Mouse (Mus musculus) kidney, postnatal 0 days (tissue): ENCODE measurements around the gene Depdc1b. TPM values are rescaled to one million over a fixed set of nuclear protein-coding genes. Genes with fewer than 3 reads are reported as not detected.

Experiments
- ATAC-seq: fragments of 200-750 bp; cut with Nextera tagmentation; replicated peaks from 2 replicates; pipeline ENCODE4 v1.8.0; 2017; ENCODE audit warnings: low read depth, moderate number of reproducible peaks, moderate TSS enrichment, moderate library complexity; ENCODE audit not compliant: low FRiP score
- DNase-seq: peaks from one replicate; pipeline ENCODE4 v3.0.0-alpha.2; 2016; ENCODE audit warnings: low spot score
- H3K27ac ChIP-seq: fragments of 300-500 bp; sonication (generic); 2 replicates; pipeline ENCODE4 v1.5.1; 2014; ENCODE audit warnings: mild to moderate bottlenecking
- H3K27me3 ChIP-seq: fragments of 300-500 bp; sonication (generic); 2 replicates; pipeline ENCODE4 v1.6.1; 2014; ENCODE audit warnings: low read length, mixed read lengths; ENCODE audit not compliant: insufficient read depth
- H3K36me3 ChIP-seq: fragments of 300-500 bp; sonication (generic); 2 replicates; pipeline ENCODE4 v1.6.1; 2014; ENCODE audit warnings: low read length, mixed read lengths; ENCODE audit not compliant: insufficient read depth
- H3K4me1 ChIP-seq: fragments of 300-500 bp; sonication (generic); replicated peaks from 2 replicates; pipeline ENCODE4 v1.6.1; 2014; ENCODE audit warnings: antibody characterized with exemption, low read length, mixed read lengths; ENCODE audit not compliant: insufficient read depth
- H3K4me2 ChIP-seq: fragments of 300-500 bp; sonication (generic); 2 replicates; pipeline ENCODE4 v1.6.1; 2014; ENCODE audit warnings: mild to moderate bottlenecking, low read length, moderate library complexity, mixed read lengths
- H3K4me3 ChIP-seq: fragments of 300-500 bp; sonication (generic); replicated peaks from 2 replicates; pipeline ENCODE4 v1.5.1; 2014; ENCODE audit warnings: low read depth, low read length
- H3K9ac ChIP-seq: fragments of 300-500 bp; sonication (generic); 2 replicates; pipeline ENCODE4 v1.6.1; 2014; ENCODE audit warnings: low read depth, low read length
- H3K9me3 ChIP-seq: fragments of 300-500 bp; sonication (generic); replicated peaks from 2 replicates; pipeline ENCODE4 v1.6.1; 2016; ENCODE audit warnings: low read length, inconsistent platforms, mixed read lengths
- CTCF ChIP-seq: IDR thresholded peaks from 2 replicates; pipeline ENCODE4 v1.5.1; 2016; ENCODE audit warnings: antibody characterized with exemption, low read depth, mild to moderate bottlenecking, moderate library complexity
- WGBS: fragments of 180-500 bp; shearing (Covaris S2); extraction: QIAGEN DNeasy Blood & Tissue Kit; methylation state at CpG from one replicate; pipeline ENCODE4 v1.1.7; 2014; 5-methylcytosine and 5-hydroxymethylcytosine counted together
- polyA plus RNA-seq: library from polyadenylated mRNA; unstranded; fragments of >200 nt; fragmentation: Nextera tagmentation; extraction: Ambion mirVana; gene quantifications from 2 replicates; pipeline ENCODE4 v1.2.1, GENCODE M21; 2015

Gene Depdc1b
- polyA plus RNA-seq, 1 experiment from 2014 or later = 4.1 TPM

DNA sequence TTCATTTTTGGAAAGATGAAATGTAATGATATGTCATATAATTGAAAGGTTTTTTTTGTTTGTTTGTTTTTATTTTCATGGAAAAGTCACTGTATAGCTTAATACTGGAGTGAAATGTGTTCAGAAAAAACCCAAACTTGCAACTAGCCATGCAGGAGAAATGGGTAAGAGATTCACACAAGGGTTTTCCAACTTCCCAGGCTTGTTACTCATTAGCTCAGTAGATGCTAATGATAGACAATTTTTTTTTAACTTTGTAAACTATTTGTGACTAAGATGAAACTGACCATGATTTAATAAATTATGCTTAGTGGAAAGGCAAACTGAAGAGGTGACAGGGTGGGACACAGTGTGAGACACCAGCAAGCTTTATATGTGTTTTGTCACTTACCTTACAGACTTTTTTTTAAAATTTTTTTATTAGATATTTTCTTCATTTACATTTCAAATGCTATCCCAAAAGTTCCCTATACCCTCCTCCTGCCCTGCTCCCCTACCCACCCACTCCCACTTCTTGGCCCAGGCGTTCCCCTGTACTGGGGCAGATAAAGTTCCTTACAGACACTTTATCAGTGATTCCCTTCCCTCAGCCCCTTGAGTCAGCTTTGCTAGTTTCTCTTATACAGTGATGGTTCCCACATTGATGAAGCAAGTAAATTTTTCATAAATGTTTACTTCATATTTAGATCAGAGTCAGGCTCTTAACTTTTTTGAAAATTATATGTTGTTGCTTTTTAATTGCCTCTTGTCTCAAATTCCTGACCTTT, 102.8 kb downstream of the Depdc1b start:
- TF ChIP-seq CTCF = no peak
- Histone ChIP-seq H3K9ac (no peak overlapping the region), H3K9me3 (no peaks in the 10 kb centered on the region), H3K36me3 (no peaks in the 10 kb centered on the region), H3K4me3 (no peak overlapping the region), H3K4me2 (no peak overlapping the region), H3K27ac (no peak overlapping the region), H3K4me1 (no peaks in the 10 kb centered on the region), H3K27me3 (no peaks in the 10 kb centered on the region)
- ATAC-seq (no peak), DNase-seq (no peak)
- WGBS = 70% methylated on average over 1 of the region's 1 CpGs

DNA sequence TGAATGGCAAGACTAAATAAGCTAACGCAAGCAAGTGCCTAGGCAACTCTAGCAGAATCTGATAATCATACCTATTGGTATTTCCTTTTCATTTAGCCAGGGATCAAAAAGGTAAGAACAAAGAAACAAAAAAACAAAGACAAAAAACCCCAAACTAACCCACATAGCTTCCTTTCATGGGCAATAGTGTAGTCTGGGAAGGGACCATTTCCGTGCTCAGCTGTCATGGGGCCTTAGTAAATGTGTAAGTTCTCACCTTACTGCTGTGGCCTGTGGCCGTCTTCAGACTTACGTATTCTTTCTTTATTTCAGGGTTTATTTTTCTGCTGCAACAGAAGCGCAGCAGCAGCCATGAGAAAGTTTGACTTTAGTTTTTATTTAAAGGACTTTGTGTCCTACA, 110.2 kb downstream of the Depdc1b start:
- no peak overlapping the region for H3K9ac ChIP-seq
- H3K36me3 ChIP-seq = no peaks in the 10 kb centered on the region
- no peak for DNase-seq
- no peak overlapping the region for H3K4me2 ChIP-seq
- H3K4me3 ChIP-seq = no peak overlapping the region
- WGBS = 75% methylated on average over 5 of the region's 5 CpGs
- H3K27ac ChIP-seq = no peak overlapping the region
- no peaks in the 10 kb centered on the region for H3K27me3 ChIP-seq
- TF ChIP-seq CTCF = no peak
- no peaks in the 10 kb centered on the region for H3K4me1 ChIP-seq
- no peaks in the 10 kb centered on the region for H3K9me3 ChIP-seq
- ATAC-seq = no peak

DNA sequence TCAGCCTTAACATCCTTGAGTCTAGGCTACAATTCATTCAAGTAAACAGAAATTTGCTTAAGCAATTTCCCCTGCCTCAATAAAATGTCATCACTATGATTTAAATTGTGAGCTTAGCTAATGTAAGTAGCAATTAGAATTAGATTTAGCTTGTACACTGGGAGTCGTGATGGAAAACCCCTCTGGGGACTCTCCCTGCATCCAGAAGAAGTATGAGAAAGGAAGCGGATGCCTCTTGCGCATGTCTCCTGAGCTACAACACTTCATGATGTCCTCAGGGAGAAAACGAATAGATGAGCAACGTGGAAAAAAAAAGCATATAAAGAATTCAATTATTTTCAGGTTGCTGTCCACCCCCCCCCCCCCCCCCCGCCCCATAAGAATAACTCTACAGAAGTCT, 112.7 kb downstream of the Depdc1b start:
- Histone ChIP-seq H3K9ac (no peak overlapping the region), H3K4me3 (no peak overlapping the region), H3K36me3 (no peaks in the 10 kb centered on the region), H3K27me3 (no peaks in the 10 kb centered on the region), H3K27ac (no peak overlapping the region), H3K4me1 (no peaks in the 10 kb centered on the region), H3K4me2 (no peak overlapping the region), H3K9me3 (no peaks in the 10 kb centered on the region)
- ATAC-seq (no peak), DNase-seq (no peak)
- 85% methylated on average over 6 of the region's 6 CpGs for WGBS
- no peak for TF ChIP-seq CTCF

DNA sequence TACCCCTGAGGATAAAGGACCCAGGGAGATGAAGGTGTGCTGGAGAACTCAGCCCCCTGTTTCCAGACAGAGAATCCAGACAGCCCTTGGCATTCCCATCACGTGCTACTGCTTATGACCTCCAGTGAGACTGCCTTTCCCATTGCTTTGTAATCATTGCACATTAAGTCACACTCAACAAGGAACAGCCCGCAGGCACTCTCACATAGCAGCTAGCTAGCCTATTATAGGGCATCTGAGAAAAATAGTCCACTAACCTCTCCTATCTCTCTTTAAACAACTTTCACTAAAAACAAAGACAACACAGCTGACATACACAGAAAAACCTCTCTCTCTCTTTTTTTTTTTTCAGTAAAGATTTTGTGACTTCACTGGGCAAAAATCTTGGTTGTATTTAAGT, 113.5 kb downstream of the Depdc1b start:
- DNase-seq (no peak), ATAC-seq (no peak)
- Histone ChIP-seq H3K27me3 (no peaks in the 10 kb centered on the region), H3K4me2 (no peak overlapping the region), H3K36me3 (no peaks in the 10 kb centered on the region), H3K27ac (no peak overlapping the region), H3K4me1 (no peaks in the 10 kb centered on the region), H3K9ac (no peak overlapping the region), H3K4me3 (no peak overlapping the region), H3K9me3 (no peaks in the 10 kb centered on the region)
- no peak for TF ChIP-seq CTCF
- whole genome bisulfite sequencing = 84% methylated on average over 2 of the region's 2 CpGs

GRCm38 (mm10) chr13:108431776-108432175, 115.6 kb downstream of the Depdc1b start:
- Histone ChIP-seq H3K4me2 (no peak overlapping the region), H3K4me1 (no peaks in the 10 kb centered on the region), H3K9me3 (no peaks in the 10 kb centered on the region), H3K27ac (no peak overlapping the region), H3K27me3 (no peaks in the 10 kb centered on the region), H3K4me3 (no peak overlapping the region), H3K36me3 (no peaks in the 10 kb centered on the region), H3K9ac (no peak overlapping the region)
- no peak for TF ChIP-seq CTCF
- 90% methylated on average over 3 of the region's 3 CpGs for WGBS
- ATAC-seq (no peak), DNase-seq (no peak)

GRCm38 (mm10) chr13:108435687-108436086, 119.6 kb downstream of the Depdc1b start:
- Histone ChIP-seq H3K9ac (no peak overlapping the region), H3K9me3 (no peaks in the 10 kb centered on the region), H3K4me2 (no peak overlapping the region), H3K4me3 (no peak overlapping the region), H3K4me1 (no peaks in the 10 kb centered on the region), H3K36me3 (no peaks in the 10 kb centered on the region), H3K27ac (no peak overlapping the region), H3K27me3 (no peaks in the 10 kb centered on the region)
- no peak for ATAC-seq
- TF ChIP-seq CTCF = no peak
- DNase-seq = no peak

GRCm38 (mm10) chr13:108437424-108437823, 121.3 kb downstream of the Depdc1b start:
- ATAC-seq (no peak), DNase-seq (no peak)
- no peak for TF ChIP-seq CTCF
- H3K4me3 ChIP-seq = no peak overlapping the region
- no peaks in the 10 kb centered on the region for H3K4me1 ChIP-seq
- WGBS = 94% methylated on average over 2 of the region's 2 CpGs
- H3K27me3 ChIP-seq = no peaks in the 10 kb centered on the region
- H3K4me2 ChIP-seq = no peak overlapping the region
- H3K36me3 ChIP-seq = no peaks in the 10 kb centered on the region
- no peak overlapping the region for H3K9ac ChIP-seq
- H3K9me3 ChIP-seq = no peaks in the 10 kb centered on the region
- H3K27ac ChIP-seq = no peak overlapping the region
